Mouse (Mus musculus) left cerebral cortex, adult 2 months (tissue): ENCODE measurements at regions not wholly inside any gene's neighbourhood (a gene's known extent, or its start where the extent isn't known, plus 50 kb on each side); places are given as distances from the start of the nearest gene placed in this dataset.

Experiments used
- DNase-seq, 2 experiments: peaks; one replicate each; pipeline ENCODE4 v3.0.0; 2021 to 2022; ENCODE audit warnings: low spot score in 2 of 2, mixed read lengths in 1 of 2; ENCODE audit errors: extremely low spot score in 1 of 2
- H3K27ac ChIP-seq: fragments of 200-600 bp; 2 replicates; pipeline ENCODE4 v1.8.1; 2022
- H3K4me3 ChIP-seq: fragments of 200-600 bp; 2 replicates; pipeline ENCODE4 v1.8.1; 2022
- CTCF ChIP-seq: fragments of 200-600 bp; IDR thresholded peaks from 2 replicates; pipeline ENCODE4 v1.8.1; 2022; ENCODE audit warnings: antibody characterized with exemption, mild to moderate bottlenecking, moderate library complexity
- intact Hi-C: fragments of 180-260 bp; cut with DNase I; formaldehyde crosslinking; loops from one replicate; pipeline ENCODE4 v1.15.1; 2025

DNA sequence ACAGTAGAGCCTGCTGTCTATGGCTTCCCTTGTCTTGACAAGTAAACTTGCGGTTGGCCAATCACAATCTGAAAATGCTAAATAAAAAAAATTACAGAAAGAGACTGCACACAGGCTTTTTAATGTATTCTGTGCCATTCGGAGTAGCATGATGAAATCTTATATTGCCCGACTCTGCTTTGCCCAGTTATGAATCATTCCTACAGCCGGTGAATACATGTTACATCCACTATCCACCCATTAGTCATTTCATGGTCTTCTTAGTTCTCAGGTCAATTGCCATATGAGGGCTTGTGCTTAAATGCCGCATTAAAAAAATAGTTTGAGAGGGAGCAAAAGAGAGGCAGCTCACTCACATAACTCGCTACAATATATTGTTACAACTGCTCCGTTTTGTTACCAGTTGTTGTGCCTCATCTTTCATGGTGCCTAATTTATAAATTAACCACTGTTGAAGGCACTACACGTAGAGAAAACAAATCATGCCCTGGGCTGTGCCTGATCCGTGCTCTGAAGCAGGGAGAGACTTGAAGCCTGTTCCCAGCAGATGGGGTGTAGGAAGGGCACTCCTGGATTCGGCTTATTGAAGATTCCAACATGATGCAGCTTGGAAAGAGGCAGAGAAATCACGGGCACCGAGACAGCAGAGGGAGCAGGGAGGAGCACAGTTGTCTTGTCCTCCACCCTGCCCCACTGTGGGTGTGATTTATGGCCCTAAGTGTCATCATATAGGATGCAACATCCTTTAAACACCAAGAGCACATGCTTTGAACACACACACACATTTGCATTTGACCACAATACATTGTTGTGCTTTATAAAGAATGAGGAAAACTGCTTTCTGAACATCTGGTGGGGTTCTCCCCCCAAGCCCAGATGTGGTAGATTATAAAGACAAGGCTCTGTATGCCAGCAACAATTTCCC, 427.0 kb upstream of the Zmiz1 start:
- intact Hi-C loops: loop anchor here (10.0 kb wide), 1 partner anchor 533 kb away; no protein-coding TSS in a partner anchor
- no peak for DNase-seq
- Histone ChIP-seq H3K4me3 (no peak overlapping the region), H3K27ac (peak overlapping the region; percentile 17; the same call in 1 of the 2 replicates)
- TF ChIP-seq CTCF: no peak; the same call in 1 of the 2 replicates

DNA sequence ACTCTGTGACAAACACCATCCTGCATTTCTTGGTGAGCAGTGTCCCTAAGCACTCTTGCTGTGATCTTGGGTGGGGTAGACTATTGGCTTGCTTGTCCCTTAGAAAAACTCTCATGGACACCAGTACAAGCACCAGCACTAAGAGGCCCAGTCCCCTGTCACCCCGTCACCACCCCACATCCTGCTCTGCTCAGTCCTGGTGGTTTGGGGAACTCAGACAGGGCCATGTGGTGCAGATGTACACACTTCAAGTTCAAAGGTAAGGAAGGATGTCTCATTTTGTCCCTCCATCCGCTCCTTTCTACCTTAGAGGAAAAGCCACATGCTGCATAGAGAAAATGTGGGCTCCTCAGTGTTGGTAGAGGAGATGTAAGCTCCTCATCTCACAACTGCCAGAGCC, 426.1 kb upstream of the Zmiz1 start:
- intact Hi-C loops: loop anchor here (10.0 kb wide), 1 partner anchor 532 kb away; no protein-coding TSS in a partner anchor
- no peak for TF ChIP-seq CTCF
- H3K4me3 ChIP-seq: no peak overlapping the region
- no peak for DNase-seq
- H3K27ac ChIP-seq: no peak overlapping the region

DNA sequence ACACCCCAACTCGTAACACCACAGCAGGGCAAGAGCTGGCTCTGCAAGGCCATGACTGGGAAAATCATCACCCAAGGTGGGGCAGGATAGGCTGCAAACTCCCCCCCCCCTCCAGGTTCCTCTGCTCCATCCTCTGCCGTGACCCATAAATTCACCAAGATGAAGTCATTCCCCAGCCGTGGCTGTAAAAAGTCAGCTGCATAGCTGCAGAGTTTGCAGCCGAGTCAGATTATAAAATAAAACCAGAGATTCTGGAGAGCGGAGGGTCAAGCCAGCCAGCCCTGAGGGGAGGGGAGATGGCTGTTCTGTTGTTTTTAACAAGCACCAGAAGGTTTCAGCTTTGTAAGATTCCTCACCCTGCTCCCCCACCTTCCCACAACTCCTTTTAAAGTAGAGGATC, 416.7 kb upstream of the Zmiz1 start:
- DNase-seq: no peak
- H3K27ac ChIP-seq: no peak overlapping the region
- TF ChIP-seq CTCF: no peak
- intact Hi-C loops: loop anchor here (5.0 kb wide), 2 partner anchors 400 to 415 kb away; partner anchors contain the start of gene Zmiz1
- H3K4me3 ChIP-seq: no peak overlapping the region

DNA sequence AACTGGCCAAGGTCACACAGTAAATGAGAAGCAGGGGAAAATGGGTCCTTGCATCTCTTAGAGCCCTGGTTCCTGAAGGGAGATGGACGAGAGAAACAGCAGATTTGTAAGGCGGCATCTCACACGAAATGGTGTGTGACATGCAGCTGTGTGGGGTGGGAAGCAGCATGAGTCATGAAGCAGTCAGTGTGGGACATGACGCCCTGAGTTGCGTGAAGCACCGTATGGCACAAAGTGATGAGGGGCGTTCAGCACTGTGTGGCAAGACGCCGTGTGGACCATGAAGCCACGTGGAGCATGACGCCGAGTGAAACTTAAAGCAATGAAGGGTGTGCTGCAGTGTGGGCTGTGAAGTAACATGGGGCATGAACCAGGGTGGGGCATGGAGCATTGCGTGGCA, 414.9 kb upstream of the Zmiz1 start:
- DNase-seq: peak; percentile 46 to 59
- no peak for TF ChIP-seq CTCF
- H3K4me3 ChIP-seq: no peak overlapping the region
- no peak overlapping the region for H3K27ac ChIP-seq
- intact Hi-C loops: loop anchor here (5.0 kb wide), 2 partner anchors 402 to 413 kb away; partner anchors contain the start of gene Zmiz1

DNA sequence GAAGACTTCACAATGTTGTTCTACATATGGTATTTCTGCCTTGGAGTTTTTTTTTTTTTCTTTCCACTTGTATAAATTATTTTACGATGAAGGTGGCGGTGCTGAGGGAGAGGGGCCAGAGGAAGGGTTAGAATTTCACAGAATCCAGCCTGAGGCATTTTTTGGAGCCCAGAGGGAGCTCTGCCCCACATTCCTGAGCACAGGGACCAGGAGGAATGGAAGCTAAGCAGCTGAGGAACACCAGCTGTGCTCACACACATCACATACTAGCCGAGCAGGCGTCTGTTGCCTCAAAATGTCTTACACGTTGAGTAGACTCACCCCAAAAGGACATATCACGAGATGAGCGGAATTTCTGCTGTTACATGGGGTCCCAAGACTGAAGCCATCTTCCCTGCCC, 414.1 kb upstream of the Zmiz1 start:
- no peak for DNase-seq
- no peak overlapping the region for H3K4me3 ChIP-seq
- intact Hi-C loops: loop anchor here (5.0 kb wide), 2 partner anchors 403 to 412 kb away; partner anchors contain the start of gene Zmiz1
- no peak overlapping the region for H3K27ac ChIP-seq
- TF ChIP-seq CTCF: no peak; the same call in 1 of the 2 replicates

DNA sequence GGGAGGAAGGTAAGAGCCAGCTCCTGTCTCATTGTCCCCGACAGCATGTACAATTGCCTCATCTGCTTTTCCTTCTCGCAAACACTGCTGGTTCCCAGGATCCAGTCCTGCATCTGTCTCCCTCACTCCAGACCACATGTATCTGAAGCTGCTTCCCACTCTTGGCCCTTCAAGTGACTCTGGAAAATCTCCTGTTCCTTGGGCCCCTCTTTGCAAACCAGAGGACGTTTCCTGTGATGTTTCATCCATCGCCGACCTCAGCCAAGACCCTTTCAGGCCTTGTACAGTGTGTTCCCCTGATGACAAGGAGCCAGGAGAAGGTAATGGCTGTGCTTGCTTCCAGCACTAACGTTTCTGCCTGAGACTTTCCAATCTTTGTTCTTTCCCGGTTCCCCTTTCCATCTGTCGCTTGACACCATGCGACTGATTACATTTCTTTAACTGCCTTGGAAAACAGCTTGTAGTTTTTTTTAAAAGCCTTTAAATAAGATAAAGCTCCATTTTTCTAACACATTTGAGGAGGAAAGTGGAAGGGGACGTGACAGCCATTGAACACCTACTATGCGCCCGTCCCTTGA, 408.2 kb upstream of the Zmiz1 start:
- no peak for TF ChIP-seq CTCF
- Histone ChIP-seq H3K4me3 (no peak overlapping the region), H3K27ac (no peak overlapping the region)
- intact Hi-C loops: no loop called here
- no peak for DNase-seq

DNA sequence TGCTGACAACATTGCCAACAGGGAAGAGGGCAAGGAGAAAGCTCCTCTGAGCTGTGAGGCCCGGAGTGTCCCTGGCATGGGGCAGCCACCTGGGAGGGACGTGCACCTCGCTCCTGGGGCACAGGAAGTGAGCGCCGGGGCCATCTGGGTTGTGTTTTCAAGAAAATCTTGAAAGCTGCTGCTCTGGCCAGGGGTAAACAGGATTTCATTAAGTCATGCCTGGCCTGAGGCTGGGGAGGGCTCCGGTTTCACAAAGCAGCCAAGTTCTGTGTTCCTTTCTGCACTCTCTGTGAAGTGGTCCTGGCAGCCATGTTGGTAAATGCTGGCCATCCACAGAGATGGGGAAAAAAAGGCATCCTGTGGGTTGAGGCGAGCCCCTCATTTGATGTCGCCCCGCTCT, 406.8 kb upstream of the Zmiz1 start:
- intact Hi-C loops: no loop called here
- no peak for DNase-seq
- Histone ChIP-seq H3K27ac (no peak overlapping the region), H3K4me3 (no peak overlapping the region)
- TF ChIP-seq CTCF: no peak

DNA sequence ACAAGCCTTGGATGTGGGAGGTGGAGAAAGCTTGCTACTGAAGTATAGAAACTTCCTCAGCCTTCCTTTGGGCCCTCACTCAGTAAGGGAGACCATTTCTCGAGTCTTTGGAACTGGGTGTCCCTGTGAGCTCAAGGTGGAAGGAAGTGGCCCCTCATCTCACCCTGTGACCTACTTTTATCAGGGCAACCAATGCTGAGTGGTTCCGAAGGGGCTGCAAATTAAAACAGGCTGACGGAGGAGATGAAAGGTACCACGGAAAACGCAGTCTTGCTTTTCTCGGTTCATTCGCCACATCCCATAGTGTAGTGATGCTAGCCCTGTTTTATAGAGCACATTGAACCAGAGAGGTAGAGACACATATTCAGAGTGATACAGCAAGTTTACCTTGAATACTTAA, 399.6 kb upstream of the Zmiz1 start:
- no peak for DNase-seq
- H3K27ac ChIP-seq: no peak overlapping the region
- intact Hi-C loops: no loop called here
- TF ChIP-seq CTCF: no peak
- no peak overlapping the region for H3K4me3 ChIP-seq

DNA sequence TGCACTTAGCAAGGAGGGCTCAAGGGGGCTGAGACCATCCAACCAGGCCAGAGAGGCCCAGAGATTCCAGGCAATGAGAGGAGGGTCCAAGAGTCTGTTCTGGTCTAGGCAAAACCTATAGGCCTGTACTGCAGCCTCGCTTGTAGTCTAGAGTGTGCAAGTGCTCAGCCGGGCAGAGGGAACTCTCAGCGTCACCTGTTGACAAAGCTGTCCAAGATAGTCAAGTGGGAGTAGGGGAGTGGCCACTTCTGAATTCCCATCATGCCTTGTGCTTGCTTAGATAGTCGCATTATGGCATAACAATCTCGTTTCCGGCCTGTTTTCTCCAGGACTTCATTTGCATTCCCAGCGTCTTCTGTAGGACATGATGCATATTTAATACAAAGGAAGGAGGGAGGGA, 398.7 kb upstream of the Zmiz1 start:
- no peak for TF ChIP-seq CTCF
- intact Hi-C loops: no loop called here
- Histone ChIP-seq H3K27ac (no peak overlapping the region), H3K4me3 (no peak overlapping the region)
- no peak for DNase-seq

DNA sequence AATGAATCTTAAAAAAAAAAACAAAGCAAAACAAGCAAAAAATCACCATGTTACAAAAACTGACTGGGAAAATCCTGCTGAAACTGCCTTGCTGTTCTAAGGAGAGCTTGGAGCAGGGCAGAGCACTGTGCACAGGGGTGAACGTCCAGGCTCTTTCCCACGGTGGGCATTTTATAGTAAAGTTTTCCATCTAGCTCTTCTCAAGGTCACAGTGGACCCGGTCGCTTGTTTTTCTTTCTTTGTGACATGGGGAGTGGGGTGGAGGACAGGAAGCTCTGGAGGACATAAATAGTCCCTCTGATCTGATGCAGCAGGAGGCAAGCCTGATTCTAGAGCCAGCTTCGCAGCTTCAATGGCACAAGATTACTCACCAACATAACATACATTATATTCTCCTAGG, 395.9 kb upstream of the Zmiz1 start:
- no peak for DNase-seq
- intact Hi-C loops: no loop called here
- no peak for TF ChIP-seq CTCF
- H3K4me3 ChIP-seq: no peak overlapping the region
- H3K27ac ChIP-seq: no peak overlapping the region

DNA sequence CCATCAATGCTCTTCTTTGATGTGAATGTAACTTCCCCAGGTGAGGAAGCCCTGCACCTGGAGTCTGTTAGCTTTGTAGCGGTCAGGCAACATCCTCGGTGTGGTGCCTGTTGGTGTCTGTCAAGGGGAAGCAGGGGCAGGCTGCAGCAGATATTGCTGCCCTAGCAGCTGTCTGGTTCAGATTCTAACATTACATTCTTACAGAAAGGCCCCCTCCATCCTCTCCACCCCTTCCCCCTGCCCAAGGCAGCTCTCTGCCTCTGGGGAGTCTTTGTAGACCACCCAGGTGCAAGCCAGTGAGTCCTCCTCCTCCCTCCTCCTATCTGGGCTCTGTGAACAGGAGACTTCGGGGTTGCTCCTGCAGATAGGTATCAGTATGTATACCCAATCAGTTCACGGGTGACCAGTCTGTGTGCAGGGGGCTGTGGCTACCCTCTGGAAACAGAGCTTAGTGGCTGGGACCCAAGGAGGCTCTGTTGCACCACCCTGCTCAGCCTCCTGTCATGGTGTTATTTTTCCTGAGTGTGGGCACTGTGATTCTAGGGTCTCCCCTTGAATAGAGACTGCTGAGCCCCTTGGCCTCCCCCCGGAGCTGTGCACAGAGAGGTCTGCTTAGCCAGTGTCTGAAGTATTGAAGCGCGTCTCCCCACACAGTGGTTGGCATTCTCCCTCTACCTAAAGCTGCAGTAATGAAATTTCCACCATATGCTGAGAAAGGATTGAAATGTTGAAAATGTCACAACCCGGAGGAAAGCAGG, 394.6 kb upstream of the Zmiz1 start:
- DNase-seq: no peak
- H3K4me3 ChIP-seq: no peak overlapping the region
- intact Hi-C loops: no loop called here
- no peak for TF ChIP-seq CTCF
- no peak overlapping the region for H3K27ac ChIP-seq

DNA sequence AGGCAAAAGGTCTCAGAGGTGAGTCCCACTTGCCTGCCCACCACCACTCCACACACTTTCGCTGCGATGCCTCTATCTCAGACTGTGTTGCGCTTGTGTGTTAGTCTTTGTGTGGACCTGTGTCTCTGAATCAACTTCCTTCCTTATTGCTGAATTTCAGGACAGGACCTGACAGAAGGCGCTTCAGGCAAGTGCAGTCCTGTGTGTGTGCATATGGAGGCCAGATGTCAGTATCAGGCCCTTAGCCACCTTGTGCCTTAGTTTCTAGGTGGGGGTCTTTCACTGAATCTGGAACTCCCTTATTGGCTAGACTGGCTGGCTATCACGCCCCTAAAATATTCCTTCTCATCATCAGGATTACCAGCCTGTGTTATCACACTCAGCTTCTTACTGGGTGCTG, 391.6 kb upstream of the Zmiz1 start:
- intact Hi-C loops: no loop called here
- no peak for TF ChIP-seq CTCF
- Histone ChIP-seq H3K4me3 (no peak overlapping the region), H3K27ac (no peak overlapping the region)
- DNase-seq: no peak
